Mouse (Mus musculus) CH12.LX (cell line): ENCODE measurements around the gene Gtf3c4. TPM values are rescaled to one million over a fixed set of nuclear protein-coding genes. Genes with fewer than 3 reads are reported as not detected.

ENCODE experiments used
- polyA plus RNA-seq: library from polyadenylated mRNA; unstranded; fragments of >175 nt; gene quantifications from 2 replicates; pipeline ENCODE4 v1.2.1, GENCODE M21; 2012; ENCODE audit warnings: low read depth; ENCODE audit not compliant: insufficient read length
- total RNA-seq, 2 experiments: library from RNA; depleted of rRNA; stranded (reverse); fragments of 300-350 nt in 1 of 2; fragments of >200 nt in 1 of 2; gene quantifications; 2 replicates each; pipeline ENCODE4 v1.2.3; 2012 to 2014

The Gtf3c4 gene
- total and polyA plus RNA-seq, 3 experiments: 13.2 to 17.4 (median 16.1) TPM

Other genes starting within 250 kb of the Gtf3c4 start
- gene Gfi1b, start 218.4 kb downstream of the Gtf3c4 start, total RNA-seq (2012; rRNA removed): 0.17 TPM in 1 of 2 replicates, not detected in the other
- gene Gfi1b, start 218.4 kb downstream of the Gtf3c4 start, total RNA-seq (2014; rRNA removed): 0.27 and 0.87 TPM in 2 replicates
- gene Gfi1b, start 218.4 kb downstream of the Gtf3c4 start, polyA plus RNA-seq: 0.19 TPM in 1 of 2 replicates, not detected in the other
- gene Tsc1, start 199.1 kb downstream of the Gtf3c4 start, total RNA-seq (2012; rRNA removed): 8.7 and 9.5 TPM in 2 replicates
- gene Tsc1, start 199.1 kb downstream of the Gtf3c4 start, total RNA-seq (2014; rRNA removed): 7.6 and 8.1 TPM in 2 replicates
- 12.2 and 13.4 TPM in 2 replicates for gene Tsc1, start 199.1 kb downstream of the Gtf3c4 start, polyA plus RNA-seq
- 6.0 and 13.1 TPM in 2 replicates for gene Spaca9, start 140.6 kb downstream of the Gtf3c4 start, total RNA-seq (2012; rRNA removed)
- gene Spaca9, start 140.6 kb downstream of the Gtf3c4 start, total RNA-seq (2014; rRNA removed): 8.0 and 9.2 TPM in 2 replicates
- 7.4 and 9.8 TPM in 2 replicates for gene Spaca9, start 140.6 kb downstream of the Gtf3c4 start, polyA plus RNA-seq
- 0.55 and 0.84 TPM in 2 replicates for gene Ak8, start 140.2 kb downstream of the Gtf3c4 start, total RNA-seq (2012; rRNA removed)
- 0.58 and 1.1 TPM in 2 replicates for gene Ak8, start 140.2 kb downstream of the Gtf3c4 start, total RNA-seq (2014; rRNA removed)
- gene Ak8, start 140.2 kb downstream of the Gtf3c4 start, polyA plus RNA-seq: 4.9 and 5.3 TPM in 2 replicates
- 15.9 and 23.4 TPM in 2 replicates for gene Ddx31, start within 50 bp of the Gtf3c4 start, total RNA-seq (2012; rRNA removed)
- 26.8 and 28.8 TPM in 2 replicates for gene Ddx31, start within 50 bp of the Gtf3c4 start, total RNA-seq (2014; rRNA removed)
- 18.1 and 18.8 TPM in 2 replicates for gene Ddx31, start within 50 bp of the Gtf3c4 start, polyA plus RNA-seq
- gene Barhl1, start 76.3 kb upstream of the Gtf3c4 start, total RNA-seq (2012; rRNA removed): 0.04 TPM in 1 of 2 replicates, not detected in the other
- gene Barhl1, start 76.3 kb upstream of the Gtf3c4 start, total RNA-seq (2014; rRNA removed): 0.11 TPM in 1 of 2 replicates, not detected in the other
- gene Barhl1, start 76.3 kb upstream of the Gtf3c4 start, polyA plus RNA-seq: 0.19 and 0.24 TPM in 2 replicates
- gene Cfap77, start 214.7 kb upstream of the Gtf3c4 start, total RNA-seq (2012; rRNA removed): 0.25 TPM in 2 replicates
- 0.35 TPM in 1 of 2 replicates, not detected in the other for gene Cfap77, start 214.7 kb upstream of the Gtf3c4 start, total RNA-seq (2014; rRNA removed)
- 0.34 and 0.47 TPM in 2 replicates for gene Cfap77, start 214.7 kb upstream of the Gtf3c4 start, polyA plus RNA-seq
- 10.9 and 12.0 TPM in 2 replicates for gene Ttf1, start 219.9 kb upstream of the Gtf3c4 start, total RNA-seq (2012; rRNA removed)
- 9.5 and 12.1 TPM in 2 replicates for gene Ttf1, start 219.9 kb upstream of the Gtf3c4 start, total RNA-seq (2014; rRNA removed)
- 11.6 and 11.7 TPM in 2 replicates for gene Ttf1, start 219.9 kb upstream of the Gtf3c4 start, polyA plus RNA-seq